Mouse (Mus musculus): ENCODE measurements at regions not wholly inside any gene's neighbourhood (a gene's known extent, or its start where the extent isn't known, plus 50 kb on each side); places are given as distances from the start of the nearest gene placed in this dataset.

DNA sequence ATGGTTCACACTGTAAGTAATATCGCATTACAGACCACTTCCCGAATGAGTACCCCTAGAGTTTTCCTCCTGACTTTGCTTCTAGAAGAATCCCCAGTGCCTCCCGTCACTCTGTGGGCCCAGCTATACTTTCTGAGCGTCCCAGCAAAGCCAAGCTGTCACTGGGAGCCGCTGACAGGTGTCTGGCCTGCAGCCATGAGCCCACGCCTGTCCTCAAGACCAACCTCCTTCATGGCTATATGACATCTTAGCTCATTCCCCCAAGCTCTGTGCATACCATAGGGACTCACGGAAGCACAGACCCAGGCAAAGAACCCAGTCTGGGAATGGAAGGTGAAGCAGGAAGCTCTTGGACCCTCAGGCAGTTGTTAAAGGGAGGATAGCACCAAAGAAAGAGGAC, 55.3 kb upstream of the Rgma start:
- DNase-seq (ENCODE audit: low spot score in 2 of 2), result no peak

DNA sequence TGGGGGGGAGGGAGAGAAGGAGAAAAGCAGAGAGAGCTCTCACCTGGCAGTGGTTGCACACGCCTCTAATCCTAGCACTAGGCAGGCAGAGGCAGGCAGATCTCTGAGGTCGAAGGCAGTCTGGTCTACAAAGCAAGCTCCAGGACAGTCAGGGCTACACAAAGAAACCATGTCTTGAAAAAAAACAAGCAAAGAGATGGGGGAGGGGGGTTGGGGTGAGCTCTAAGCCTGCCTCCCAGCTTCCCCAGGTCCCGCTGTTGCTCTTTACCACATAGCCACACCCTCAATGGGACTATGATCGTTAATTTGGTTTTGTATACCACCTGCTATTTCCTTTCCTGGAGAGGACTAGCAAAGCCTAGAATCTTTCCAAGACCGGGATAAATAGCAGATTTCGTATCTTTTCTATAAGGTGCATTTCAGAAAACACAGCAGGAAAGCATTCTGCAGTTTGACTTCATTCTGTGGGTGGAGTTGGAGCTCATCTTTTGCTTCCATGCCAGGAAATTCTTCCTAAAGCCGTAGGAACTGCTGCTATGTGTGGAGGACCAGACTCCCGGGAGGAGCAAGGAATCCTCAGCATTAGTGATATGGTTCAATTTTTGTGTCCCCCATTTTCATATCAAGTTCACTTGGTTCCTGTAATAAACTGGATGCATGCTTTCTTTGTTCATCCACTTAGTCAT, 52.7 kb upstream of the Rgma start:
- DNase-seq (ENCODE audit: low spot score in 2 of 2), result no peak

DNA sequence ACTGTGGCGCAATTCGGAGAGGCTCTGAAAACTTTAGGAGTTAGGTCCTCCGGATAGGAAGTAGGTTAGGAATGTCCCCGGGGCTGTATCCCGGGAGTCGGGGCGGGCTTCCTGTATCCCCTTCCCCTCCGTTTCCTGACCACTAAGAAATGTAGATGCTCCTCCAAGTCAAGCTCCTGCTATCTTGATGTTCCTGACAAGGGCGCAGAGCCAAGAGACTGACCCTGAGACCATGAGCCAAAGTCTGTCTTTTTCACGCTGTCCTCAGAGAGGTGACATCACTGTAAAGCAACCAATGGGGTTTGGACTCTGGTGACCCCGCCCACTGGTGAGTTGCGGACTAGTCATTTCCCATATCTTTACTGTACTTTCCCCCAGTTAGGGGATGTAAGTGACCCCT, 51.8 kb upstream of the Rgma start:
- DNase-seq (ENCODE audit: low spot score in 2 of 2), result no peak

DNA sequence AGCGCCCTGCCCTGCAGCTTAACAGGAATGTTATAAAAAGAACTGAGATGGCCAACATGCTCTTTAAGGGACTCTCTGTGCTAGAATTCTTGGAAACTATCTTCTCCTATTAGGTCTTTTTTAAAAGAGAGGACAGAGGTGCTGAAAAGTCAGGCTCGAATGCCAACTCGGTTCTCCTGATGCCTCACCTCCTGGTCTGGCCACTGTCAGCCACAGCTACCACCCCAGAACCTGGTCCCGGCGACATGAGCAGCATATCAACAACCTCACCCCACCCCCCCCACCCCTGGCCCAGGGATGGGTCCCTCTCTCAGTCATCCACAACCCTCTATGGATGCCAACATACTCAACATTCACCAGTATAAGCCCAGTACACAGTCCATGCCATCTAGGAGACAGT, 49.8 kb upstream of the Rgma start:
- no peak for DNase-seq (ENCODE audit: low spot score in 2 of 2)

Data from spleen, postnatal 36 days (tissue).